Mouse (Mus musculus) heart, postnatal 0 days (tissue): Measurements from ENCODE around the gene Dis3.

Experiments used
- CTCF ChIP-seq: IDR thresholded peaks from 2 replicates; pipeline ENCODE4 v1.5.1; 2016; ENCODE audit warnings: antibody characterized with exemption, control low read depth, low read depth
- EP300 ChIP-seq: IDR thresholded peaks from 2 replicates; pipeline ENCODE4 v1.6.1; 2016; ENCODE audit warnings: antibody characterized with exemption, low read depth

DNA sequence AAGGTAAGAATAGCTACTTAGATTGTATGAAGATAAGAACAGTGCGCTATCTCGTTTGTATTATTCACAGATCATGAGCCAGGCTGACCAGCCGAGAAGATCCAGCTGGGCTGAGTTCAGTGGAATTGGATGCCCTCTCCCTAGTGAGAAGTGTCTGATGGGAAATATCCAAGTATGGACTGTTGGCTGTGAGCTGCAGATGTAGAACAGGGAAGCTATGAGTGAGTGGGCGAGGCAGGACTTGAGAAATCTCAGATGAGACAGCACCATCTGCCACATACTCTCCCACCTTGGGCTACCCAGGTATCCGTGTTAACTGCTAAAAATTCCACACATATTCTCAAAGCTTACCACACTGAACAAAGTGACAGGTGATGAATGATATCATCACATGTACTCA is 69.6 kb downstream of the Dis3 start:
- TF ChIP-seq CTCF (no peak), EP300 (no peak)
